Mouse (Mus musculus) spleen, adult 2 months (tissue): ENCODE measurements around the gene Hist1h4a.

Source experiments
- CTCF ChIP-seq: fragments of 200-500 bp; IDR thresholded peaks from 2 replicates; pipeline ENCODE4 v1.5.1; 2011; ENCODE audit warnings: mild to moderate bottlenecking, inconsistent platforms; ENCODE audit not compliant: insufficient read depth, insufficient read length, insufficient replicate concordance; ENCODE audit errors: extremely low read depth
- POLR2A ChIP-seq: fragments of 200-500 bp; IDR thresholded peaks from 2 replicates; pipeline ENCODE4 v1.6.1; 2011; ENCODE audit warnings: low read depth, low read length, inconsistent platforms

- TF ChIP-seq CTCF (no peak), POLR2A (no peak)
Observed at GRCm38 (mm10) chr13:23745381-23746161, 15.5 kb downstream of the Hist1h4a start, which contains the start of gene Hist1h3c.
